Mouse (Mus musculus): ENCODE data around the gene Syvn1.

Gene Syvn1

GRCm38 (mm10) chr19:6046294-6047153 is at the start of gene Syvn1:
Gene Syvn1, plus strand, starts transcription at chr19:6046576.
- DNase-seq = peak; percentile 95

- no peak for DNase-seq
Measured at GRCm38 (mm10) chr19:5998180-5998579, 48.2 kb upstream of the Syvn1 start.

- no peak for DNase-seq
Measured at GRCm38 (mm10) chr19:5999969-6000368, 46.4 kb upstream of the Syvn1 start.

GRCm38 (mm10) chr19:6005541-6005940 is 40.8 kb upstream of the Syvn1 start:
- DNase-seq = no peak

GRCm38 (mm10) chr19:6007013-6007412 is 39.4 kb upstream of the Syvn1 start:
- DNase-seq = no peak

- no peak for DNase-seq
Measured at GRCm38 (mm10) chr19:6009137-6009536, 37.2 kb upstream of the Syvn1 start.

GRCm38 (mm10) chr19:6013691-6014090 is 32.7 kb upstream of the Syvn1 start:
- no peak for DNase-seq

- DNase-seq = peak; percentile 44 to 46
Measured at GRCm38 (mm10) chr19:6014991-6015510, 31.3 kb upstream of the Syvn1 start.

GRCm38 (mm10) chr19:6015511-6016315 is 30.7 kb upstream of the Syvn1 start, which contains the start of gene Capn1:
Gene Capn1, minus strand, starts transcription at chr19:6015897.
- DNase-seq = peak; percentile 65 to 68

- no peak for DNase-seq
Measured at GRCm38 (mm10) chr19:6016532-6016931, 29.8 kb upstream of the Syvn1 start.

GRCm38 (mm10) chr19:6018142-6019089 is 28.0 kb upstream of the Syvn1 start:
- DNase-seq = peak; percentile 87 to 91

- no peak for DNase-seq
Measured at GRCm38 (mm10) chr19:6020276-6020675, 26.1 kb upstream of the Syvn1 start.

GRCm38 (mm10) chr19:6023059-6023458 is 23.3 kb upstream of the Syvn1 start:
- DNase-seq = peak in 1 of 2 experiments; percentile 46

GRCm38 (mm10) chr19:6023930-6024329 is 22.4 kb upstream of the Syvn1 start:
- no peak for DNase-seq

GRCm38 (mm10) chr19:6028991-6029390 is 17.4 kb upstream of the Syvn1 start:
- DNase-seq = no peak

- DNase-seq = no peak
Measured at GRCm38 (mm10) chr19:6029426-6029825, 16.9 kb upstream of the Syvn1 start.

- DNase-seq = no peak
Measured at GRCm38 (mm10) chr19:6030520-6031280, 15.7 kb upstream of the Syvn1 start.

- no peak for DNase-seq
Measured at GRCm38 (mm10) chr19:6035966-6036585, 10.3 kb upstream of the Syvn1 start.

GRCm38 (mm10) chr19:6037695-6038094 is 8.7 kb upstream of the Syvn1 start:
- DNase-seq = no peak

- DNase-seq = no peak
Measured at GRCm38 (mm10) chr19:6038326-6038725, 8.1 kb upstream of the Syvn1 start.

GRCm38 (mm10) chr19:6040002-6040401 is 6.4 kb upstream of the Syvn1 start:
- DNase-seq = no peak
